Comparison of ENCODE assay signal across 17 mouse cellular contexts in genomic region chr7:79540246-79540645, GRCm38 (mm10).
DNase-seq lines count a peak whose midpoint lies in the region; ATAC-seq and TF ChIP-seq lines count a peak whose summit lies in the region.
"Had no signal": no experiment of that assay in that cellular context is flagged by ENCODE, and none has a peak within 500 bp of the region (broad histone marks: within the 10 kb centered on the region; RNA-seq: fewer than 3 reads in every experiment).

No protein-coding gene starts in this region.

- H3K9me3 ChIP-seq in forebrain, embryonic 10.5 days, result no peaks in the 10 kb centered on the region
- no peaks in the 10 kb centered on the region for H3K9me3 ChIP-seq in forebrain, embryonic 11.5 days (ENCODE audit: control insufficient read depth, low read length)
- no peaks in the 10 kb centered on the region for H3K9me3 ChIP-seq in forebrain, embryonic 13.5 days (replicated peaks)
- H3K9me3 ChIP-seq in forebrain, embryonic 16.5 days (ENCODE audit: control insufficient read depth, low read length), result no peaks in the 10 kb centered on the region
- H3K9me3 ChIP-seq in forebrain, embryonic 14.5 days (replicated peaks; ENCODE audit: control insufficient read depth, low read length), result no peaks in the 10 kb centered on the region
- H3K9me3 ChIP-seq: embryonic facial prominence, embryonic 10.5 days; embryonic facial prominence, embryonic 12.5 days had no signal

- no peak for TF ChIP-seq CTCF in brain, embryonic 14.5 days (IDR thresholded peaks at IDR 0.05; ENCODE audit: borderline replicate concordance, extremely low read depth, insufficient read depth, insufficient read length)

- no peak overlapping the region; the same call in 1 of the 2 replicates for H3K4me3 ChIP-seq in forebrain, embryonic 10.5 days
- no peak overlapping the region for H3K4me3 ChIP-seq in forebrain, embryonic 11.5 days (ENCODE audit: low read depth, low read length)
- H3K4me3 ChIP-seq in forebrain, embryonic 13.5 days, result no peak overlapping the region
- H3K4me3 ChIP-seq in forebrain, embryonic 16.5 days (replicated peaks; ENCODE audit: low read length), result no peak overlapping the region
- H3K4me3 ChIP-seq in forebrain, embryonic 14.5 days (ENCODE audit: low read depth, low read length), result no peak overlapping the region
- H3K4me3 ChIP-seq: embryonic facial prominence, embryonic 10.5 days; embryonic facial prominence, embryonic 12.5 days had no signal

- WGBS in forebrain, embryonic 10.5 days, result 21% methylated on average over 2 of the region's 2 CpGs
- 42% methylated on average over 2 of the region's 2 CpGs for WGBS in forebrain, embryonic 11.5 days
- WGBS in forebrain, embryonic 13.5 days, result 34% methylated on average over 2 of the region's 2 CpGs
- WGBS in forebrain, embryonic 16.5 days, result 43% methylated on average over 2 of the region's 2 CpGs
- 35% methylated on average over 2 of the region's 2 CpGs for WGBS in forebrain, embryonic 14.5 days

- H3K36me3 ChIP-seq in forebrain, embryonic 10.5 days (replicated peaks), result no peaks in the 10 kb centered on the region
- no peaks in the 10 kb centered on the region for H3K36me3 ChIP-seq in forebrain, embryonic 11.5 days (ENCODE audit: control insufficient read depth, insufficient read depth, low read length)
- H3K36me3 ChIP-seq in forebrain, embryonic 13.5 days (ENCODE audit: poor library complexity, severe bottlenecking), result no peaks in the 10 kb centered on the region
- H3K36me3 ChIP-seq in forebrain, embryonic 16.5 days (ENCODE audit: control insufficient read depth, insufficient read depth), result no peaks in the 10 kb centered on the region
- H3K36me3 ChIP-seq in forebrain, embryonic 14.5 days (ENCODE audit: control insufficient read depth, insufficient read depth, low read length), result no peaks in the 10 kb centered on the region
- H3K36me3 ChIP-seq: embryonic facial prominence, embryonic 10.5 days; embryonic facial prominence, embryonic 12.5 days had no signal

- ATAC-seq in forebrain, embryonic 11.5 days (replicated peaks; ENCODE audit: low FRiP score), result no peak
- ATAC-seq in forebrain, embryonic 13.5 days, result no peak
- ATAC-seq in forebrain, embryonic 16.5 days, result no peak
- no peak for ATAC-seq in forebrain, embryonic 14.5 days

- H3K4me2 ChIP-seq in forebrain, embryonic 11.5 days (ENCODE audit: low read depth, low read length, severe bottlenecking), result no peak overlapping the region
- H3K4me2 ChIP-seq in forebrain, embryonic 13.5 days, result peak overlapping the region; percentile 12; the same call in 1 of the 2 replicates
- no peak overlapping the region for H3K4me2 ChIP-seq in forebrain, embryonic 16.5 days (ENCODE audit: low read length)
- no peak overlapping the region for H3K4me2 ChIP-seq in forebrain, embryonic 14.5 days (ENCODE audit: low read length)
- H3K4me2 ChIP-seq: embryonic facial prominence, embryonic 12.5 days had no signal

- H3K27me3 ChIP-seq in forebrain, embryonic 10.5 days (ENCODE audit: poor library complexity, severe bottlenecking), result peaks cover 100% of the 10 kb centered on the region
- peaks cover 22% of the 10 kb centered on the region for H3K27me3 ChIP-seq in forebrain, embryonic 11.5 days (ENCODE audit: control insufficient read depth, insufficient read depth, low read length)
- no peaks in the 10 kb centered on the region for H3K27me3 ChIP-seq in forebrain, embryonic 13.5 days
- no peaks in the 10 kb centered on the region for H3K27me3 ChIP-seq in forebrain, embryonic 16.5 days (replicated peaks; ENCODE audit: control insufficient read depth, insufficient read depth, low read length)
- H3K27me3 ChIP-seq in forebrain, embryonic 14.5 days (replicated peaks; ENCODE audit: control insufficient read depth, insufficient read depth, low read length), result no peaks in the 10 kb centered on the region

- peaks cover 78% of the 10 kb centered on the region for H3K4me1 ChIP-seq in forebrain, embryonic 10.5 days
- H3K4me1 ChIP-seq in forebrain, embryonic 11.5 days (replicated peaks; ENCODE audit: control insufficient read depth, insufficient read depth, low read length), result peaks cover 31% of the 10 kb centered on the region
- H3K4me1 ChIP-seq in forebrain, embryonic 13.5 days, result peaks cover 82% of the 10 kb centered on the region
- H3K4me1 ChIP-seq in forebrain, embryonic 16.5 days (replicated peaks; ENCODE audit: control insufficient read depth, insufficient read depth, low read length), result peaks cover 66% of the 10 kb centered on the region
- H3K4me1 ChIP-seq in forebrain, embryonic 14.5 days (ENCODE audit: control insufficient read depth, insufficient read depth, low read length), result peaks cover 54% of the 10 kb centered on the region

- H3K9ac ChIP-seq in forebrain, embryonic 11.5 days (ENCODE audit: low read length), result no peak overlapping the region
- no peak overlapping the region for H3K9ac ChIP-seq in forebrain, embryonic 13.5 days
- no peak overlapping the region for H3K9ac ChIP-seq in forebrain, embryonic 16.5 days (replicated peaks; ENCODE audit: low read depth, low read length)
- peak overlapping the region; percentile 32; the same call in 1 of the 2 replicates for H3K9ac ChIP-seq in forebrain, embryonic 14.5 days (ENCODE audit: low read length)
- H3K9ac ChIP-seq: embryonic facial prominence, embryonic 12.5 days had no signal

- no peak for DNase-seq in forebrain, embryonic 10.5 days (ENCODE audit: extremely low spot score, low spot score)
- no peak for DNase-seq in forebrain, embryonic 11.5 days (ENCODE audit: low spot score)
- DNase-seq in brain, embryonic 14.5 days (ENCODE audit: low read depth), result peak; percentile 70
- peak; percentile 37 for DNase-seq in forebrain, embryonic 14.5 days (ENCODE audit: low spot score)
- no peak for DNase-seq in kidney, adult 9 months
- no peak for DNase-seq in lung, adult 18-20 months
- DNase-seq: adrenal gland, adult 2 months; adrenal gland, postnatal 10 days; adrenal gland, postnatal 25 days; cerebellum, adult 18-20 months; cerebellum, adult 8-10 months; cerebellum, adult 9-11 months; cerebellum, postnatal 25 days had no signal

- TF ChIP-seq POLR2A in brain, embryonic 14.5 days (IDR thresholded peaks at IDR 0.05; ENCODE audit: borderline replicate concordance, extremely low read depth, insufficient read depth, insufficient read length, poor library complexity, severe bottlenecking), result no peak

- H3K27ac ChIP-seq in forebrain, embryonic 10.5 days, result peak overlapping the region; percentile 30; the same call in 1 of the 2 replicates
- H3K27ac ChIP-seq in forebrain, embryonic 11.5 days (ENCODE audit: low read depth, low read length), result no peak overlapping the region
- peak overlapping the region; percentile 99 for H3K27ac ChIP-seq in forebrain, embryonic 13.5 days
- no peak overlapping the region for H3K27ac ChIP-seq in forebrain, embryonic 16.5 days (ENCODE audit: low read length)
- H3K27ac ChIP-seq in forebrain, embryonic 14.5 days (ENCODE audit: low read depth, low read length), result peak overlapping the region; percentile 59; the same call in 1 of the 2 replicates
- H3K27ac ChIP-seq: embryonic facial prominence, embryonic 10.5 days; embryonic facial prominence, embryonic 12.5 days had no signal

Comparison
In these comparisons a context has a peak if more than half of its experiments do, and no peak if none do; other contexts are left out.
1. DNase-seq: peak in brain, embryonic 14.5 days (single experiment) and forebrain, embryonic 14.5 days (single experiment); none in forebrain, embryonic 10.5 days (single experiment), forebrain, embryonic 11.5 days (single experiment), kidney, adult 9 months (single experiment) and lung, adult 18-20 months (0 of 2).
2. H3K27ac ChIP-seq: peak in forebrain, embryonic 10.5 days (single experiment), forebrain, embryonic 13.5 days (single experiment) and forebrain, embryonic 14.5 days (single experiment); none in forebrain, embryonic 11.5 days (single experiment) and forebrain, embryonic 16.5 days (single experiment).